ENCODE assay signal across 19 mouse cellular contexts in the genomic region with DNA sequence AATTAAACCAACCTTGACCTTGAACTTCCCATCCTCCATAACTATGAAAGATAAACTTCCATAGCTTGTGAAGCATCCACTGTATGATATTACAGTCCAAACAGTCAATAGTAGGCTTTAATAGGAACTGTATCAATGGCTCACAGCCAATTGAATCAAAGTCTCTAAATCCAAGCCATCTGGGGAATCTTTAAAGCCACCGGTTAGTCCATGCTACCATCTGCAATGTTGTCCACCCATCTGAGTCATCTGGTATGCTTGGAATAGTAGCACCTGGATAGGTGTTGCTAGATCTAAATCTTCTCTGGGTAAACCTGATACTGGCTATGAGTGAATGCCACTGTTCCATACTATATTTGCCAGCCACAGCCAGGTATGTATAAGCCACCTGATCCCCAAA.
"Had no signal": no experiment of that assay in that cellular context is flagged by ENCODE, and none has a peak within 500 bp of the region (broad histone marks: within the 10 kb centered on the region; RNA-seq: fewer than 3 reads in every experiment).

No protein-coding gene starts in this region.

- ATAC-seq: midbrain, embryonic 15.5 days had no signal

- DNase-seq: kidney, postnatal 14 days; layer of hippocampus, adult 9-11 months; layer of hippocampus, postnatal 36 days; liver, embryonic 13.5 days; lung, adult 2 months; right cerebral cortex, adult 18-20 months; right cerebral cortex, postnatal 14 days; right cerebral cortex, postnatal 4 days; thymus, adult 2 months; thymus, postnatal 14 days; thymus, postnatal 4 days had no signal

- H3K36me3 ChIP-seq: liver, embryonic 13.5 days; midbrain, embryonic 12.5 days; midbrain, embryonic 15.5 days; neural tube, embryonic 12.5 days; neural tube, embryonic 15.5 days had no signal

- H3K27ac ChIP-seq: layer of hippocampus, adult 2 months; left cerebral cortex, adult 2 months; liver, embryonic 13.5 days; macrophage; midbrain, embryonic 12.5 days; midbrain, embryonic 15.5 days; neural tube, embryonic 12.5 days; neural tube, embryonic 15.5 days; stomach, postnatal 0 days had no signal

- H3K9me3 ChIP-seq: midbrain, embryonic 12.5 days; midbrain, embryonic 15.5 days; neural tube, embryonic 12.5 days; neural tube, embryonic 15.5 days had no signal

- H3K4me2 ChIP-seq: liver, embryonic 13.5 days; midbrain, embryonic 12.5 days; midbrain, embryonic 15.5 days; neural tube, embryonic 12.5 days; neural tube, embryonic 15.5 days had no signal

- H3K4me1 ChIP-seq: liver, embryonic 13.5 days; midbrain, embryonic 12.5 days; neural tube, embryonic 12.5 days had no signal

- H3K9ac ChIP-seq: liver, embryonic 13.5 days; midbrain, embryonic 12.5 days; midbrain, embryonic 15.5 days; neural tube, embryonic 12.5 days; neural tube, embryonic 15.5 days had no signal

- H3K4me3 ChIP-seq: layer of hippocampus, adult 2 months; left cerebral cortex, adult 2 months; liver, embryonic 13.5 days; midbrain, embryonic 12.5 days; midbrain, embryonic 15.5 days; neural tube, embryonic 12.5 days; neural tube, embryonic 15.5 days had no signal

- H3K27me3 ChIP-seq: liver, embryonic 13.5 days; midbrain, embryonic 12.5 days; midbrain, embryonic 15.5 days; neural tube, embryonic 12.5 days; neural tube, embryonic 15.5 days had no signal
